Mouse (Mus musculus) MEL (cell line): Measurements from ENCODE around the gene D430041D05Rik. TPM values are rescaled to one million over a fixed set of nuclear protein-coding genes. Genes with fewer than 3 reads are reported as not detected.

Experiments used
- DNase-seq: peaks from one replicate; pipeline ENCODE4 v3.0.0; 2011; ENCODE audit warnings: low read depth, low spot score
- H3K27ac ChIP-seq: 2 replicates; pipeline ENCODE4 v1.5.1; 2012; ENCODE audit warnings: low read depth, mild to moderate bottlenecking, control low read depth, low read length, moderate library complexity; ENCODE audit not compliant: control insufficient read depth
- H3K27me3 ChIP-seq, 2 experiments: fragments of 150-350 bp in 1 of 2; sonication (generic) in 1 of 2; 2 replicates each; pipeline ENCODE4 v1.6.1; 2012; ENCODE audit warnings: low read length in 2 of 2, mild to moderate bottlenecking in 2 of 2, improper control_type of control experiment in 1 of 2, moderate library complexity in 1 of 2; ENCODE audit not compliant: insufficient read depth in 2 of 2, control insufficient read depth in 1 of 2
- H3K36me3 ChIP-seq, 2 experiments: 2 replicates each; pipeline ENCODE4 v1.6.1; 2012 to 2014; ENCODE audit warnings: low read length in 2 of 2, improper control_type of control experiment in 1 of 2, inconsistent platforms in 1 of 2, mild to moderate bottlenecking in 1 of 2; ENCODE audit not compliant: insufficient read depth in 2 of 2, control insufficient read depth in 1 of 2
- H3K4me1 ChIP-seq, 2 experiments: fragments of 150-350 bp in 1 of 2; sonication (generic) in 1 of 2; 2 replicates each; pipeline ENCODE4 v1.6.1; 2012; ENCODE audit warnings: low read length in 2 of 2, improper control_type of control experiment in 1 of 2, mild to moderate bottlenecking in 1 of 2; ENCODE audit not compliant: insufficient read depth in 2 of 2, control insufficient read depth in 1 of 2
- H3K4me3 ChIP-seq, 2 experiments: fragments of 150-350 bp in 1 of 2; sonication (generic) in 1 of 2; 2 replicates each; pipeline ENCODE4 v1.5.1; 2012; ENCODE audit warnings: low read depth in 2 of 2, low read length in 2 of 2, mild to moderate bottlenecking in 2 of 2, moderate library complexity in 2 of 2, control low read depth in 1 of 2, improper control_type of control experiment in 1 of 2; ENCODE audit not compliant: control insufficient read depth in 1 of 2, insufficient read depth in 1 of 2
- H3K79me2 ChIP-seq: 2 replicates; pipeline ENCODE4 v1.6.1; 2012; ENCODE audit warnings: mild to moderate bottlenecking, low read length, moderate library complexity; ENCODE audit not compliant: control insufficient read depth, poor library complexity, insufficient read depth
- H3K9ac ChIP-seq: 2 replicates; pipeline ENCODE4 v1.6.1; 2012; ENCODE audit warnings: low read depth, mild to moderate bottlenecking, control low read depth, low read length, moderate library complexity; ENCODE audit not compliant: control insufficient read depth, poor library complexity, severe bottlenecking
- H3K9me3 ChIP-seq: fragments of 150-350 bp; sonication (generic); replicated peaks from 2 replicates; pipeline ENCODE4 v1.6.1; 2012; ENCODE audit warnings: mild to moderate bottlenecking, low read length, improper control_type of control experiment, moderate library complexity; ENCODE audit not compliant: insufficient read depth
- CHD2 ChIP-seq: IDR thresholded peaks from 2 replicates; pipeline ENCODE4 v1.6.1; 2011; ENCODE audit warnings: low read length, improper control_type of control experiment
- CTCF ChIP-seq, 3 experiments: IDR thresholded peaks in 2 of 3; conservative IDR thresholded peaks in 1 of 3; 2 replicates each; pipeline ENCODE4 v1.5.1; 2011 to 2012; ENCODE audit warnings: low read length in 3 of 3, low read depth in 2 of 3, mild to moderate bottlenecking in 2 of 3, improper control_type of control experiment in 1 of 3, inconsistent platforms in 1 of 3, mixed read lengths in 1 of 3, moderate library complexity in 1 of 3; ENCODE audit not compliant: control insufficient read depth in 1 of 3, insufficient read depth in 1 of 3, poor library complexity in 1 of 3, severe bottlenecking in 1 of 3
- EP300 ChIP-seq, 2 experiments: IDR thresholded peaks; 2 replicates each; pipeline ENCODE4 v1.6.1; 2011; ENCODE audit warnings: improper control_type of control experiment in 2 of 2, low read length in 2 of 2, low read depth in 1 of 2, mild to moderate bottlenecking in 1 of 2
- GABPA ChIP-seq: IDR thresholded peaks from 2 replicates; pipeline ENCODE4 v1.6.1; 2012; ENCODE audit warnings: low read depth, mild to moderate bottlenecking, inconsistent platforms, low read length, improper control_type of control experiment, moderate library complexity
- GATA1 ChIP-seq: IDR thresholded peaks from 2 replicates; pipeline ENCODE4 v1.6.1; 2011; ENCODE audit warnings: low read depth, low read length, improper control_type of control experiment
- HCFC1 ChIP-seq: IDR thresholded peaks from 2 replicates; pipeline ENCODE4 v1.6.1; 2012; ENCODE audit warnings: low read depth, mild to moderate bottlenecking, inconsistent platforms, low read length, improper control_type of control experiment, moderate library complexity
- KAT2A ChIP-seq: conservative IDR thresholded peaks from 2 replicates; pipeline ENCODE4 v1.6.1; 2012; ENCODE audit warnings: low read depth, low read length, improper control_type of control experiment, inconsistent platforms
- MAFK ChIP-seq: IDR thresholded peaks from 2 replicates; pipeline ENCODE4 v1.6.1; 2011; ENCODE audit warnings: low read depth, mild to moderate bottlenecking, low read length, improper control_type of control experiment, borderline replicate concordance
- MAZ ChIP-seq: IDR thresholded peaks from 2 replicates; pipeline ENCODE4 v1.6.1; 2012; ENCODE audit warnings: low read depth, mild to moderate bottlenecking, inconsistent platforms, low read length, improper control_type of control experiment
- MEF2A ChIP-seq: IDR thresholded peaks from 2 replicates; pipeline ENCODE4 v1.6.1; 2014; ENCODE audit warnings: low read depth, mild to moderate bottlenecking, inconsistent platforms, low read length, improper control_type of control experiment; ENCODE audit not compliant: poor library complexity, insufficient replicate concordance, severe bottlenecking; ENCODE audit errors: extremely low read depth
- MXI1 ChIP-seq: IDR thresholded peaks from 2 replicates; pipeline ENCODE4 v1.6.1; 2011; ENCODE audit warnings: mild to moderate bottlenecking, low read depth, low read length, improper control_type of control experiment
- MYB ChIP-seq: IDR thresholded peaks from 2 replicates; pipeline ENCODE4 v1.6.1; 2011; ENCODE audit warnings: mild to moderate bottlenecking, low read depth, low read length, improper control_type of control experiment
- NELFE ChIP-seq: IDR thresholded peaks from 2 replicates; pipeline ENCODE4 v1.6.1; 2011; ENCODE audit warnings: low read depth, low read length, improper control_type of control experiment
- NRF1 ChIP-seq: IDR thresholded peaks from 2 replicates; pipeline ENCODE4 v1.6.1; 2014; ENCODE audit warnings: low read depth, mild to moderate bottlenecking, inconsistent platforms, low read length, improper control_type of control experiment, moderate library complexity; ENCODE audit not compliant: poor library complexity, insufficient read depth, severe bottlenecking
- POLR2A ChIP-seq, 2 experiments: IDR thresholded peaks; 2 replicates each; pipeline ENCODE4 v1.6.1; 2011 to 2012; ENCODE audit warnings: low read length in 2 of 2, mild to moderate bottlenecking in 2 of 2, control low read depth in 1 of 2, improper control_type of control experiment in 1 of 2, low read depth in 1 of 2, moderate library complexity in 1 of 2; ENCODE audit not compliant: control insufficient read depth in 1 of 2, insufficient read depth in 1 of 2, poor library complexity in 1 of 2
- POLR2AphosphoS2 ChIP-seq: IDR thresholded peaks from 2 replicates; pipeline ENCODE4 v1.6.1; 2011; ENCODE audit warnings: low read length, improper control_type of control experiment
- POLR2AphosphoS5 ChIP-seq: IDR thresholded peaks from 2 replicates; pipeline ENCODE4 v1.6.1; 2012; ENCODE audit warnings: low read depth, borderline replicate concordance, mild to moderate bottlenecking, inconsistent platforms, low read length, moderate library complexity, mixed read lengths
- RAD21 ChIP-seq: IDR thresholded peaks from 2 replicates; pipeline ENCODE4 v1.6.1; 2011; ENCODE audit warnings: mild to moderate bottlenecking, low read depth, low read length, improper control_type of control experiment
- RCOR1 ChIP-seq: IDR thresholded peaks from 2 replicates; pipeline ENCODE4 v1.6.1; 2012; ENCODE audit warnings: low read depth, mild to moderate bottlenecking, inconsistent platforms, low read length, improper control_type of control experiment
- SIN3A ChIP-seq: IDR thresholded peaks from 2 replicates; pipeline ENCODE4 v1.6.1; 2012; ENCODE audit warnings: low read length, improper control_type of control experiment, inconsistent platforms
- TBP ChIP-seq: IDR thresholded peaks from 2 replicates; pipeline ENCODE4 v1.8.0; 2011; ENCODE audit warnings: low read depth, low read length, improper control_type of control experiment
- TCF12 ChIP-seq: IDR thresholded peaks from 2 replicates; pipeline ENCODE4 v1.6.1; 2014; ENCODE audit warnings: low read depth, mild to moderate bottlenecking, inconsistent platforms, low read length, improper control_type of control experiment, moderate library complexity
- UBTF ChIP-seq: IDR thresholded peaks from 2 replicates; pipeline ENCODE4 v1.6.1; 2012; ENCODE audit warnings: low read depth, mild to moderate bottlenecking, inconsistent platforms, low read length, improper control_type of control experiment, moderate library complexity, borderline replicate concordance; ENCODE audit not compliant: insufficient read depth
- USF2 ChIP-seq, 2 experiments: IDR thresholded peaks; 2 replicates each; pipeline ENCODE4 v1.6.1; 2011 to 2012; ENCODE audit warnings: improper control_type of control experiment in 2 of 2, low read length in 2 of 2, borderline replicate concordance in 1 of 2, inconsistent platforms in 1 of 2, low read depth in 1 of 2, mild to moderate bottlenecking in 1 of 2; ENCODE audit not compliant: insufficient read depth in 1 of 2
- ZC3H11A ChIP-seq: IDR thresholded peaks from 2 replicates; pipeline ENCODE4 v1.6.1; 2012; ENCODE audit warnings: low read depth, mild to moderate bottlenecking, inconsistent platforms, low read length, improper control_type of control experiment
- ZKSCAN1 ChIP-seq: IDR thresholded peaks from 2 replicates; pipeline ENCODE4 v1.6.1; 2012; ENCODE audit warnings: low read depth, mild to moderate bottlenecking, inconsistent platforms, low read length, improper control_type of control experiment, moderate library complexity
- ZMIZ1 ChIP-seq: IDR thresholded peaks from 2 replicates; pipeline ENCODE4 v1.6.1; 2012; ENCODE audit warnings: low read depth, mild to moderate bottlenecking, inconsistent platforms, low read length, improper control_type of control experiment, moderate library complexity
- ZNF384 ChIP-seq: IDR thresholded peaks from 2 replicates; pipeline ENCODE4 v1.6.1; 2012; ENCODE audit warnings: low read depth, mild to moderate bottlenecking, inconsistent platforms, low read length, improper control_type of control experiment
- polyA plus RNA-seq, 2 experiments: library from polyadenylated mRNA; stranded (reverse) in 1 of 2; unstranded in 1 of 2; fragments of >175 nt in 1 of 2; fragments of >200 nt in 1 of 2; gene quantifications; 2 replicates each; pipeline versions ENCODE4 v1.2.1 to v1.2.4; 2012; ENCODE audit warnings: low replicate concordance in 2 of 2, low read depth in 1 of 2; ENCODE audit not compliant: insufficient read length in 2 of 2, insufficient read depth in 1 of 2, missing spikeins in 1 of 2
- total RNA-seq: library from RNA; depleted of rRNA; stranded (reverse); fragments of 300-350 nt; gene quantifications from 2 replicates; pipeline ENCODE4 v1.2.3, GENCODE M21; 2012

D430041D05Rik gene
- total and polyA plus RNA-seq, 3 experiments: 0.46 to 1.1 TPM; not detected in 1

DNA sequence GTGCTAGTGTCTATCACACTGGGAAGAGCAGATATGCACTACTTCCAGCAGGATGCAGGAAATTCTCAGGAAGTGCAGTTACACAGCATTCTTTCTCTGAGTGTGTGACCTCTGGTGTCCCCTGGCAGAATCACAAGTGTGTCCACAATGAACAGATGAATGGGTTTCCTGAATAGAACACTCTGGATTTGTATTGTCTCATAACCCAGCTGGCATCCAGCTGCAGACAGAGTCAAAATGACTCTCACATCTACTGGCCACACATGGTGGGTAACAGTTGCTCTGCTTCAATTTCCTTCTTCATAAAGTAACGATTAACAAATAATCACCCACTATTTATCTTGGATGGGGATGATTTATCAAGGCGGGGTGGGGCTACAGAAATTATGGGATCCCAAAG is 43.5 kb downstream of the D430041D05Rik start:
- TF ChIP-seq MXI1 (no peak), TBP (no peak), MAFK (no peak), USF2 (IDR thresholded peaks at IDR 0.05; ENCODE audit: borderline replicate concordance in 1 of 2, insufficient read depth in 1 of 2, low read depth in 1 of 2, low read length in 2 of 2) (no peak), SIN3A (no peak), RCOR1 (no peak), RAD21 (no peak), ZNF384 (no peak), POLR2A (IDR thresholded peaks at IDR 0.05; ENCODE audit: control insufficient read depth in 1 of 2, insufficient read depth in 1 of 2, low read depth in 1 of 2, low read length in 2 of 2, poor library complexity in 1 of 2) (no peak), HCFC1 (no peak), ZC3H11A (no peak), TCF12 (no peak), POLR2AphosphoS2 (no peak), ZKSCAN1 (no peak), KAT2A (no peak), MEF2A (no peak), GABPA (no peak), GATA1 (no peak)
- no peaks in the 10 kb centered on the region for H3K79me2 ChIP-seq

DNA sequence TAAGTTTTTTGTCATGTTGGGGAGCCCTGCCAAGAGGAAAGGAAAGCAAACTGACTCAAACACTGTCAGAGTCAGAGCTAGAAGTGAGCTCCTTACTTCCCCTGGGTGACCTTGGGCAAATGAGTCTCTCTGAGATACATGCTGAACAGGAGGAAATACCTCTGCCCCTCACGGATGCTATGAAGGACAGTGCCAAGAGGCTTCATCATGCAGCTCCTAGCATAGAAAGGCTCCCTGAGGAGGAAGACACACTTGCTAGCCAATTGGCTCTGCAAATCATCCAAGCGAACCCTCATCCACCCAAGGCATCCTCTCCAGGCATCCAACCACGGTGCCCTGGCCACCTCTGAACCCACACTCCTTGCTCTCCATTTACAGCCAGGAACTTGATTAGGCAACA is 51.5 kb downstream of the D430041D05Rik start:
- Histone ChIP-seq H3K27ac (no peak overlapping the region), H3K4me1 (no peaks in the 10 kb centered on the region), H3K79me2 (no peaks in the 10 kb centered on the region), H3K9ac (no peak overlapping the region), H3K36me3 (no peaks in the 10 kb centered on the region), H3K9me3 (no peaks in the 10 kb centered on the region), H3K27me3 (peaks cover 0 to 7% of the 10 kb centered on the region in 2 experiments), H3K4me3 (no peak overlapping the region)
- DNase-seq: no peak
- TF ChIP-seq POLR2AphosphoS5: no peak
- no peak for TF ChIP-seq MAZ
- TF ChIP-seq ZC3H11A: no peak
- TF ChIP-seq HCFC1: no peak
- no peak for TF ChIP-seq UBTF
- TF ChIP-seq CHD2: no peak
- no peak for TF ChIP-seq NRF1
- no peak for TF ChIP-seq KAT2A
- no peak for TF ChIP-seq RCOR1
- TF ChIP-seq EP300 (IDR thresholded peaks at IDR 0.05; ENCODE audit: low read depth in 1 of 2, low read length in 2 of 2): no peak
- TF ChIP-seq MYB: no peak
- no peak for TF ChIP-seq NELFE
- no peak for TF ChIP-seq CTCF (IDR thresholded peaks at IDR 0.05 in 2 of 3, conservative IDR thresholded peaks at IDR 0.05 in 1 of 3; ENCODE audit: control insufficient read depth in 1 of 3, insufficient read depth in 1 of 3, low read depth in 2 of 3, low read length in 3 of 3, poor library complexity in 1 of 3, severe bottlenecking in 1 of 3)
- no peak for TF ChIP-seq ZMIZ1

More for the DNA sequence above, 43.5 kb downstream of the D430041D05Rik start:
- H3K4me1 ChIP-seq: no peaks in the 10 kb centered on the region
- no peak for DNase-seq
- H3K9me3 ChIP-seq: no peaks in the 10 kb centered on the region
- no peak overlapping the region for H3K27ac ChIP-seq
- no peaks in the 10 kb centered on the region for H3K36me3 ChIP-seq
- H3K27me3 ChIP-seq: peaks cover 2 to 5% of the 10 kb centered on the region in 2 experiments
- no peak overlapping the region for H3K9ac ChIP-seq
- no peak overlapping the region for H3K4me3 ChIP-seq
